Mouse (Mus musculus): ENCODE measurements around the gene Popdc2. TPM values are rescaled to one million over a fixed set of nuclear protein-coding genes. Genes with fewer than 3 reads are reported as not detected.

Popdc2 gene
- polyA plus RNA-seq (2012; rRNA removed): 23.2 and 24.5 TPM in 2 replicates

GRCm38 (mm10) chr16:38361933-38362332, at the start of gene Popdc2:
TSS of gene Popdc2 (plus strand) at chr16:38362209.

DNA sequence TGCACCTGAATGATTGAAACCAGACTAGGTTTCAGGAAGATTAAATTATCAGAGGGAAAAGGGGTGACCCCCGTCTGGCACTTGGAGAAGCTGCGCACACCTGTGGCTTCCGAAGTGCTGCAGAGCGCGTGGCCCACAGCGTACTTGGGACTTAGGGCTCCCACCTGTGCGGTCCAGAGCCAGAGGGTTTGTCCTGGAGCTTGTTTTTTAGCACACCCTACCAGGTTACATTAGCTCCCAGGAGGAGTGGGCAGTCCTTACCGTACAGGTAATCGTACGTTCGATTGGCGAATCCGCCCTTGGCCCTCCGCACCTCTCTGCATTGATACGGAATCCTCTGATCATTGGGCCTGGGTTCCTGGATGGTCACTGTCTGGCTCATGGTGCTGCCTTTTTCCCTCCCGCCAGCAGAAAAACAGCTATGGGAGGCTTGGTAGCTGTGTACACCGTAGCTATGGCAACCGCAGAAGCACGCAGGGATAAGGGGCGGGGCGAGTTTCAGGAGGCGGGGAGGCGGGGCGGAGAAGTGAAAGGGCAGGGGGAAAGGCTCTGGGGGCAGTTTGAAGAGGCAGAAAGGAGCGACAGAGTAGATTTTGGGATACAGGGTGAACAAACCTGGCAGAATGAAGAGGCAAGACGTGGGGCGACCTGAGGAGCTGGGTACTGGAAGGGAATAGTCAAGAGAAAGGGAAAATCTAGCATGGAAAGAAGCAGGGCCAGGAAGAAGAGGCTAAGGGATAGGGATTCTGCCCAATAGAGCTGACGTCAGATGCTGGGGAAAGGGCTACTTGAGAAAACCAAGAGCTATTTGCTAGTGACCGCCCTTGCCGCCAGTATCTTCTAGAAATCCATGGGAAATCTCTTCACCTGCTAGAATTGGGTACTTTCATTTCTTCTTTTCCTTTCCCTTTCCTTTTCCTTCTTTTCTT, 20.3 kb upstream of the Popdc2 start, which contains the start of gene Maats1:
TSS of gene Maats1 (minus strand) at position 748 of the 929 bp plus-strand sequence.

DNA sequence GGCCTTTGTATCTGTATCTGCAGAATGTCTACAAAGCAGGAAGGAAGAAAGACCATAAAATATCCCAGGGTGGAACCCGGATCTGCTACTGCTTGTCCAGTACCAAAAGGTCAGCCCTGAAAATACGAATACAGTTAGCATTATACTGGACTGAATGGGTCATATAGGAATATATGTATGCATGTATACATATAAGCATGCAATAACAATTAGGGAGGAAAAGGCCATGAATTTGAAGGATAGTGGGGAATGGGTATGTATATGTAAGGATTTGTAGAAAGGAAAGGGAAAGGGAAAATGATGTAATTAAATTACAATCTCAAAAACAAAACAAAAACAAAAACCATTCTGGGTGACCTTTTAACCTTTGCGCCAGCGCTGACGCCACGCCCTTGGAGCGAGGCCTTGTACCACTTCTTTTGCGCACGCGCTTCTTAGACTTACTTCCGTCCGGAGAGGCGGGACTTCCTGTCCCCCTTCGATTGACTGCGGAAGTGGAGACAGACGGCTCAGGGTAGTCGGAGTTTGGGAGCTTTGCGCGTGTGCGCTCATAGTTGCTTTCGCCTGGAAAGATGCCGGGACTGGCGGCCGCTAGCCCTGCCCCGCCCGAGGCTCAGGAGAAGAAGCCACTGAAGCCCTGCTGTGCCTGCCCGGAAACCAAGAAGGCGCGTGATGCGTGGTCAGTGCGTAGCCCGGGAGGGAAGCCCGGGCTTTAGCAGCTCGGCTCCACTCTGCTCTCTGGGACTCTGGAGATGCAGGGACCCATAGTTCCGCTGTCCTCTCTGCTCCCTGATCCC, 15.3 kb upstream of the Popdc2 start, which contains the start of the genes Cox17 and Gm21987:
TSS of gene Cox17 (plus strand) at position 463 of the 797 bp plus-strand sequence.
TSS of gene Gm21987 (plus strand) at position 512 of the 797 bp plus-strand sequence.

Other genes starting within 250 kb of the Popdc2 start
- gene Nr1i2, start 67.4 kb upstream of the Popdc2 start, polyA plus RNA-seq (2012; rRNA removed): 1.5 TPM in 2 replicates
- gene Maats1, start 20.1 kb upstream of the Popdc2 start, polyA plus RNA-seq (2012; rRNA removed): 1.4 and 1.5 TPM in 2 replicates
- 31.3 and 59.8 TPM in 2 replicates for gene Cox17, start 15.2 kb upstream of the Popdc2 start, polyA plus RNA-seq (2012; rRNA removed)
- gene Gm21987, start 15.2 kb upstream of the Popdc2 start, polyA plus RNA-seq (2012; rRNA removed): 4.5 TPM in 1 of 2 replicates, not detected in the other
- gene Pla1a, start 70.9 kb downstream of the Popdc2 start, polyA plus RNA-seq (2012; rRNA removed): 6.4 and 9.4 TPM in 2 replicates
- gene Adprh, start 90.5 kb downstream of the Popdc2 start, polyA plus RNA-seq (2012; rRNA removed): 71.1 and 84.2 TPM in 2 replicates
- 0.08 and 0.16 TPM in 2 replicates for gene Cd80, start 93.4 kb downstream of the Popdc2 start, polyA plus RNA-seq (2012; rRNA removed)
- 31.9 and 48.8 TPM in 2 replicates for gene Timmdc1, start 160.5 kb downstream of the Popdc2 start, polyA plus RNA-seq (2012; rRNA removed)
- gene Poglut1, start 188.0 kb downstream of the Popdc2 start, polyA plus RNA-seq (2012; rRNA removed): 23.2 and 27.5 TPM in 2 replicates
- gene Tmem39a, start 196.5 kb downstream of the Popdc2 start, polyA plus RNA-seq (2012; rRNA removed): 123 and 139 TPM in 2 replicates